Mouse (Mus musculus) heart, embryonic 12.5 days (tissue): ENCODE measurements around the gene Serpinb9b. TPM values are rescaled to one million over a fixed set of nuclear protein-coding genes. Genes with fewer than 3 reads are reported as not detected.

Source experiments
- ATAC-seq: fragments of 200-750 bp; cut with Nextera tagmentation; 2 replicates; pipeline ENCODE4 v1.8.0; 2017; ENCODE audit warnings: moderate TSS enrichment, moderate library complexity; ENCODE audit not compliant: insufficient number of reproducible peaks, low FRiP score
- H3K27ac ChIP-seq: fragments of 300-500 bp; sonication (generic); 2 replicates; pipeline ENCODE4 v1.5.1; 2016; ENCODE audit warnings: mild to moderate bottlenecking, moderate library complexity; ENCODE audit not compliant: poor library complexity, severe bottlenecking
- H3K27me3 ChIP-seq: fragments of 300-500 bp; sonication (generic); replicated peaks from 2 replicates; pipeline ENCODE4 v1.6.1; 2016; ENCODE audit warnings: mild to moderate bottlenecking, moderate library complexity
- H3K36me3 ChIP-seq: fragments of 300-500 bp; sonication (generic); 2 replicates; pipeline ENCODE4 v1.6.1; 2016; ENCODE audit warnings: mild to moderate bottlenecking, moderate library complexity
- H3K4me1 ChIP-seq: fragments of 300-500 bp; sonication (generic); replicated peaks from 2 replicates; pipeline ENCODE4 v1.6.1; 2016; ENCODE audit warnings: mild to moderate bottlenecking
- H3K4me2 ChIP-seq: fragments of 300-500 bp; sonication (generic); 2 replicates; pipeline ENCODE4 v1.6.1; 2016; ENCODE audit warnings: mild to moderate bottlenecking, moderate library complexity
- H3K4me3 ChIP-seq: fragments of 300-500 bp; sonication (generic); 2 replicates; pipeline ENCODE4 v1.5.1; 2016; ENCODE audit warnings: mild to moderate bottlenecking
- H3K9ac ChIP-seq: fragments of 300-500 bp; sonication (generic); 2 replicates; pipeline ENCODE4 v1.6.1; 2016; ENCODE audit warnings: mild to moderate bottlenecking, moderate library complexity
- H3K9me3 ChIP-seq: fragments of 300-500 bp; sonication (generic); replicated peaks from 2 replicates; pipeline ENCODE4 v1.6.1; 2016; ENCODE audit warnings: mild to moderate bottlenecking, moderate library complexity
- WGBS: fragments of 180-500 bp; shearing (Covaris S2); methylation state at CpG from one replicate; pipeline ENCODE4 v1.1.7; 2016; 5-methylcytosine and 5-hydroxymethylcytosine counted together
- polyA plus RNA-seq: library from polyadenylated mRNA; unstranded; fragments of >200 nt; fragmentation: Nextera tagmentation; extraction: Ambion mirVana; gene quantifications from 2 replicates; pipeline ENCODE4 v1.2.1, GENCODE M21; 2016

The Serpinb9b gene
- polyA plus RNA-seq: 1.4 and 2.0 TPM in 2 replicates

- Histone ChIP-seq H3K36me3 (no peaks in the 10 kb centered on the region), H3K4me3 (no peak within 1 kb of the TSS), H3K9ac (no peak within 1 kb of the TSS), H3K27ac (0 out of 2 replicates have a peak within 1 kb of the TSS, but pooled peaks have one; percentile 6), H3K27me3 (no peaks in the 10 kb centered on the region), H3K4me1 (peaks cover 20% of the 10 kb centered on the region), H3K4me2 (no peak within 1 kb of the TSS), H3K9me3 (no peaks in the 10 kb centered on the region)
- no peak for ATAC-seq
- 60% methylated on average over 2 of the region's 2 CpGs for WGBS
Measured at GRCm38 (mm10) chr13:33027244-33027643, at the start of gene Serpinb9b. Serpinb9b (plus strand) TSS chr13:33027416.

DNA sequence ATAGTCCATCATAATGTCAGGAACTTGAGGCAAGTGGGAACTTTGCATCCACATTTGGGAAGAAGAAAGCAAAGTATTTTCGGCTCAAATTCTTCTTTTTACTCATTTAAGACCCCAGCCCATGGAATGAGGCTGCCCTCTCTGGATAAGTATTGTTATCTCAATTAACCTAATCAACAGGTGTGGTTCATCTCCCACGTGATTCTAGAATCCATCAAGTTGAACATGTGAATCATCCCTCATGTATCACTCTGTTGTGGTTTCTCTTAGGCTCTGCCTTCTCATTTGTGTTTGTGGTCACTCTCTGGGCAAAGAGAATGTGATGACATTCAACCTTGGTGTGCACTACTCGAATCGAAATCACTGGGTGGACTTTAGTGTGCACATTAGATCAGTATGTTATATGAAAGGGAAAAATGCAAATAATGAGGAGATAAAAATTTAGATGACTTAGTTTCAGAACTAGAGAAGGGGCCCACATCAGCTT, 44.6 kb upstream of the Serpinb9b start:
- no peak overlapping the region for H3K4me3 ChIP-seq
- 76% methylated on average over 4 of the region's 4 CpGs for WGBS
- H3K27ac ChIP-seq: no peak overlapping the region
- no peaks in the 10 kb centered on the region for H3K4me1 ChIP-seq
- no peak overlapping the region for H3K4me2 ChIP-seq
- no peak for ATAC-seq
- H3K9me3 ChIP-seq: no peaks in the 10 kb centered on the region
- H3K36me3 ChIP-seq: no peaks in the 10 kb centered on the region
- H3K9ac ChIP-seq: no peak overlapping the region
- no peaks in the 10 kb centered on the region for H3K27me3 ChIP-seq

DNA sequence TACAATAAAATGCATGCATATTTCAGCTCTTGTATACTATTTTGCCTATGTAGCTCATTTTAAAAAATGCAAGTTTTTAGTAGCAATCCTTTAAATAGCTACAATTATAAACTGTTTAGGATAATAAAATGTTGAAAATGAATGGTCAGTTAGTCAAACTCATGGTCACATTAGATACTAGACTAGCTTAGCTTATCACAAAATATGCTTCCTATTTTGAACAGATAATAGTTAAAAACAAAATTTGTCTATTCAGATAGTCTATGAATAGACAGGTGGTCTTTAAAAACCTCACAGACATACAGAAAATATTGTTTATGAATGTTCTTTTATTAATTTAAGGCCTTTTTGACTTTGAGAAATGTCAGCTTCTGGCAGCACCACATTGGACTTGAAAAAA, 41.0 kb upstream of the Serpinb9b start:
- H3K4me3 ChIP-seq: no peak overlapping the region
- H3K9ac ChIP-seq: no peak overlapping the region
- H3K4me1 ChIP-seq: no peaks in the 10 kb centered on the region
- no peaks in the 10 kb centered on the region for H3K27me3 ChIP-seq
- no peak for ATAC-seq
- no peak overlapping the region for H3K4me2 ChIP-seq
- H3K9me3 ChIP-seq: no peaks in the 10 kb centered on the region
- no peak overlapping the region for H3K27ac ChIP-seq
- H3K36me3 ChIP-seq: no peaks in the 10 kb centered on the region

- 42% methylated on average over 10 of the region's 10 CpGs for WGBS
- peaks cover 14% of the 10 kb centered on the region for H3K4me1 ChIP-seq
- peak overlapping the region; percentile 42 for H3K4me2 ChIP-seq
- H3K4me3 ChIP-seq: no peak overlapping the region
- peaks cover 2% of the 10 kb centered on the region; the same call in 1 of the 2 replicates for H3K9me3 ChIP-seq
- no peaks in the 10 kb centered on the region for H3K36me3 ChIP-seq
- no peak overlapping the region for H3K9ac ChIP-seq
- H3K27ac ChIP-seq: peak overlapping the region; percentile 47
- no peaks in the 10 kb centered on the region for H3K27me3 ChIP-seq
- peak; percentile 83 for ATAC-seq
Measured at GRCm38 (mm10) chr13:32993152-32993893, 33.9 kb upstream of the Serpinb9b start.

DNA sequence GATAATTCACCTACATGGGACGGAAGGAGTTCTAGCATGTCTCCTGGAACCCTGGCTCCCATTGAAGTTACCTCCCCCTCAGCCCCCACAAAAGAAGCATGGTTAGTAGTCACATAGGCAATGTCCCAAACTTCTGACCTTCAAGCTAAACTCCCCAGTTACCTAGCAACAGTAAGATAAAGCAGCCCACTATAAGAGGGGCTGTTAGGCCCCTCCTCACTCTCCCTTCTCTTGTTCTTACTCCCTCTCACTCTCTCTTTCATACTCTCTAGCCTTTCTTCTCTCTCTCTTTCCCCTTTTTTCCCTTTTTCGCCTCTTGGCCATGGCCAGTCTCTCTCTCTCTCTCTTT, 33.3 kb upstream of the Serpinb9b start:
- peak overlapping the region; percentile 42 for H3K4me2 ChIP-seq
- 71% methylated on average over 2 of the region's 2 CpGs for WGBS
- H3K9me3 ChIP-seq: peaks cover 2% of the 10 kb centered on the region; the same call in 1 of the 2 replicates
- H3K4me3 ChIP-seq: no peak overlapping the region
- H3K36me3 ChIP-seq: no peaks in the 10 kb centered on the region
- no peaks in the 10 kb centered on the region for H3K27me3 ChIP-seq
- no peak overlapping the region for H3K9ac ChIP-seq
- H3K27ac ChIP-seq: peak overlapping the region; percentile 47
- peaks cover 14% of the 10 kb centered on the region for H3K4me1 ChIP-seq
- peak; percentile 11; the same call in 1 of the 2 replicates for ATAC-seq

DNA sequence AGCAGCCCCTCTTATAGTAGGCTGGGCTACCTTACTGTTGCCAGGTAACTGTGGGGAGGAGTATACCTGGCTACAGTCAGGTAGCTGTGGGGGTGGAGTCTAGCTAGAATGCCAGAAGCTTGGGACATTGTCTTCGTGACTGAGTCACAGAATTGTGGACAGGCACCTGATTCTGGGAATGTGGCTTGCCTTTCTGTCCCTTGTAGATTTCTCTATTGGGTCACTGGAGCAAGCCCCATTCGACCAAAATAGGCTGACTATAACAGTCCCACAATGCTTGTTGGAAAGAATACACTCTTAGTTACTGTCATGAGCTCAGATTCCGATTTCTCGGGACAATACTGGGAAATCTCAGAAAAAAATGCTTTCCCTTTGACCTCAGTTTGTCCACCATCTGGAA, 32.2 kb upstream of the Serpinb9b start:
- WGBS: 78% methylated on average over 4 of the region's 4 CpGs
- Histone ChIP-seq H3K36me3 (no peaks in the 10 kb centered on the region), H3K27me3 (no peaks in the 10 kb centered on the region), H3K9me3 (peaks cover 2% of the 10 kb centered on the region; the same call in 1 of the 2 replicates), H3K4me1 (peaks cover 14% of the 10 kb centered on the region), H3K9ac (no peak overlapping the region), H3K4me2 (no peak overlapping the region), H3K4me3 (no peak overlapping the region), H3K27ac (no peak overlapping the region)
- ATAC-seq: no peak

DNA sequence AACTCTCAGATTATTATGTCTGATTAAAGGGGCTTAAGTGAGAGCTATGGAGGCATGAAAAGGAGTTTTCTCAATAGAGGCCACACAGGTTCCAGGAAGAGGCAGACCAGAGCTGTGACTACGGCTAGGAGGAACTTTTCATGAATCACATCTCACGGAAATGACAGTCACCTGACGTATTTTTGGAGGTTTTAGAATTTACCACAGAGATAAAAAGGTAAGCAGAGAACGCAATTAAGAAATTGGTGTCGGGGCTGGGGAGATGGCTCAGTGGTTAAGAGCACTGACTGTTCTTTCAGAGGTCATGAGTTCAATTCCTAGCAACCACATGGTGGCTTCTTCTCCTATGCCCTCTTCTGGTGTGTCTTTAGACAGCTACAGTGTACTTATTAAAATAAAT, 25.9 kb upstream of the Serpinb9b start:
- no peaks in the 10 kb centered on the region for H3K9me3 ChIP-seq
- H3K9ac ChIP-seq: no peak overlapping the region
- H3K4me1 ChIP-seq: peaks cover 17% of the 10 kb centered on the region
- no peak overlapping the region for H3K4me2 ChIP-seq
- 84% methylated on average over 5 of the region's 5 CpGs for WGBS
- no peaks in the 10 kb centered on the region for H3K27me3 ChIP-seq
- ATAC-seq: no peak
- H3K4me3 ChIP-seq: no peak overlapping the region
- H3K36me3 ChIP-seq: no peaks in the 10 kb centered on the region
- no peak overlapping the region for H3K27ac ChIP-seq

- Histone ChIP-seq H3K36me3 (no peaks in the 10 kb centered on the region), H3K27ac (peak within 1 kb of the TSS; percentile 86), H3K9me3 (no peaks in the 10 kb centered on the region), H3K9ac (peak within 1 kb of the TSS; percentile 74), H3K4me2 (peak within 1 kb of the TSS; percentile 75), H3K4me3 (peak within 1 kb of the TSS; percentile 47), H3K27me3 (no peaks in the 10 kb centered on the region), H3K4me1 (peaks cover 17% of the 10 kb centered on the region)
- 80% methylated on average over 3 of the region's 3 CpGs for WGBS
- no peak for ATAC-seq
Measured at GRCm38 (mm10) chr13:33002950-33003349, 24.3 kb upstream of the Serpinb9b start, which contains the start of gene Serpinb9. Serpinb9 (plus strand) TSS chr13:33003250.

DNA sequence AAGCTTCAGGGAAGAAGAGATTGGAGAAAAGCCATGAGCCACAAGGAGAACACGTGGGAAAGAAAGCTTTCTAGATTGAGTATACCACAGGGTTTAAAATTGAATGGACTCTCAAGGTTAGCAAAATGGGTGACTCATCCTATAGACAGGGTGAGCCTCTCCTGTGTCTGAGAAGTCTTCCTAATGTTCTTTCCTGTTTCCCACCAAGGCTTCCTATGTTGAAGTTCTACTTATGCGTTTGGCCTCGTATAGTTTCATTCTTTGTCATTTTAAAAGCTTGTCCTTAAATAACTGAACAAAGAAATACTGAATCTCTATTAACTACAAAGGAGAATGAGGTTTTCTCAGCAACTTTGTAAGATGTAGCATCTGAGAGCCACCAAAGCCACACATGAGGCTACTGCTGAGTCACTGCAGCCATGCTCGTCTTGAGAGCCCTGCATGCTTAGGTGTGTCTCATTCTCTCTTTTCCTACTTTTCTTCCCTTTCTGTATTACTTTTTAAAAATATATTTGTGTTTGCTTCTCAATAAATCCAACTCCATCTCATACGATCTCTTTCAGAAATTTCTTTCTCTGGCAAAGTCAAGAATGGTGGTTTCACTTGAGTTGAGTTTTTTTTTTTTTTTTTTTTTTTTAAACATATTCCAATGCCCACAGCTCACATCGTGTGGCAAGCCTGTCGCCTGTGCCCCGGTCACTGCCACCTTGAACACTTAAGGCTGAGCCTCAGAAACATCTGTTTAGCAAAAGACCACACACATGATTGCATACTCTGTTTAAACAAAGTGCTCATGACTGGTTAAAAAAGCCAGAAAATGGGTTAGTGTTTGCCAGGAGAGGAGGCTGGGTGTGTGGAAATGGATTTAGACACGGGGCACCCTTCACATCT, 23.4 kb upstream of the Serpinb9b start:
- H3K4me3 ChIP-seq: peak overlapping the region; percentile 47
- H3K27ac ChIP-seq: peak overlapping the region; percentile 86
- peak overlapping the region; percentile 75 for H3K4me2 ChIP-seq
- peak; percentile 19; the same call in 1 of the 2 replicates for ATAC-seq
- H3K4me1 ChIP-seq: peaks cover 17% of the 10 kb centered on the region
- H3K36me3 ChIP-seq: peaks cover 3% of the 10 kb centered on the region
- no peaks in the 10 kb centered on the region for H3K27me3 ChIP-seq
- H3K9ac ChIP-seq: peak overlapping the region; percentile 74
- no peaks in the 10 kb centered on the region for H3K9me3 ChIP-seq
- WGBS: 60% methylated on average over 9 of the region's 9 CpGs

DNA sequence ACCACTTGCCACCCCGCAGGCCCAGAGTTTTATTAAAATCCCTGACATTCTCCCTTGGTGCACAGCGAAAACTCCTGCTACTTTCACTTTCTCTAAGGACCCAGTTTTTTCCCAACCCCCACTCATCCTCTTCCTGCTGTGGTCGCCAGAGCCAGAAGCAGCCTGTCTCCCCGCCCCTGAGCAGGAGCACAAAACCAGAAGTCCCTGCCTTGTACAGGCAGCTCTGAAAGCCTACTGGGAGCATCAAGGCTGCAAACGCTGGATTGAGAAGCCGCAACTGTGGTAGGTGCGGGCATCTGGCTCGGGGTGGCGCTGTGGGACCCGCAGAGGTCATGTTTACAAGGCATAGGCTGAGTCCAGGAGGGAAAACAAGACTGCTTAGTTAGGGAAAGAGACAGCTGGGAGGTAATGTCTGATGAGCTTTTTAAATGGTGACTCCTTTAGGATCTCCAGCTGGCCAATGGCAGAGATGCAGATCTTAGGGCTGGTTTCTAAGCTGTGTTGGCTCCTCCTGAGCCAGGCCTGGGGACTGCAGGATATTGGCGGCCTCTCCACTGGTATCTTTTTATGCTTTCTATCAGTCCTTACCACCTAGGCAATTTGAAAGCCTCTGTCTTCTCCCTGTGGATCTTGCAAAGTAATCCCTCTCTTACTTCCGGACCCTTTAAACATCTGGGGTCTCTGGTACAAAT, 22.7 kb upstream of the Serpinb9b start:
- H3K27ac ChIP-seq: peak overlapping the region; percentile 86
- peak; percentile 93 for ATAC-seq
- peaks cover 8% of the 10 kb centered on the region for H3K36me3 ChIP-seq
- peak overlapping the region; percentile 75 for H3K4me2 ChIP-seq
- H3K27me3 ChIP-seq: no peaks in the 10 kb centered on the region
- H3K9ac ChIP-seq: peak overlapping the region; percentile 74
- H3K4me1 ChIP-seq: peaks cover 17% of the 10 kb centered on the region
- no peaks in the 10 kb centered on the region for H3K9me3 ChIP-seq
- 14% methylated on average over 12 of the region's 12 CpGs for WGBS
- H3K4me3 ChIP-seq: peak overlapping the region; percentile 47
